Mouse (Mus musculus) left cerebral cortex, adult 2 months (tissue): Measurements from ENCODE around the gene Pamr1. TPM values are rescaled to one million over a fixed set of nuclear protein-coding genes. Genes with fewer than 3 reads are reported as not detected.
A peak's percentile ranks its signal among the peaks of the same experiment; 100 is the strongest.

ENCODE experiments used
- DNase-seq, 2 experiments: peaks; one replicate each; pipeline ENCODE4 v3.0.0; 2021 to 2022; ENCODE audit warnings: low spot score in 2 of 2, mixed read lengths in 1 of 2; ENCODE audit errors: extremely low spot score in 1 of 2
- H3K27ac ChIP-seq: fragments of 200-600 bp; 2 replicates; pipeline ENCODE4 v1.8.1; 2022
- H3K4me3 ChIP-seq: fragments of 200-600 bp; 2 replicates; pipeline ENCODE4 v1.8.1; 2022
- CTCF ChIP-seq: fragments of 200-600 bp; IDR thresholded peaks from 2 replicates; pipeline ENCODE4 v1.8.1; 2022; ENCODE audit warnings: antibody characterized with exemption, mild to moderate bottlenecking, moderate library complexity
- intact Hi-C: fragments of 180-260 bp; cut with DNase I; formaldehyde crosslinking; loops from one replicate; pipeline ENCODE4 v1.15.1; 2025
- total RNA-seq, 2 experiments: library from RNA; stranded (reverse); gene quantifications; 2 replicates each; pipeline ENCODE4 v1.2.3; 2021

Pamr1 gene
- total RNA-seq, 2 experiments from 2014 or later: 40.5 to 51.1 TPM

GRCm38 (mm10) chr2:102550910-102551582 is 1.2 kb downstream of the Pamr1 start:
- no peak for TF ChIP-seq CTCF
- intact Hi-C loops: no loop called here
- Histone ChIP-seq H3K27ac (peak overlapping the region; percentile 57; the same call in 1 of the 2 replicates), H3K4me3 (peak overlapping the region; percentile 55)
- DNase-seq: no peak

GRCm38 (mm10) chr2:102551594-102551993 is 1.8 kb downstream of the Pamr1 start:
- intact Hi-C loops: no loop called here
- H3K4me3 ChIP-seq: peak overlapping the region; percentile 55; the same call in 1 of the 2 replicates
- TF ChIP-seq CTCF: no peak
- H3K27ac ChIP-seq: peak overlapping the region; percentile 57
- DNase-seq: no peak

GRCm38 (mm10) chr2:102552095-102552537 is 2.3 kb downstream of the Pamr1 start:
- Histone ChIP-seq H3K27ac (no peak overlapping the region; the same call in 1 of the 2 replicates), H3K4me3 (peak overlapping the region; percentile 5; the same call in 1 of the 2 replicates)
- intact Hi-C loops: no loop called here
- no peak for DNase-seq
- no peak for TF ChIP-seq CTCF

GRCm38 (mm10) chr2:102557085-102557484 is 7.3 kb downstream of the Pamr1 start:
- intact Hi-C loops: no loop called here

GRCm38 (mm10) chr2:102558965-102559364 is 9.2 kb downstream of the Pamr1 start:
- no peak overlapping the region for H3K4me3 ChIP-seq
- H3K27ac ChIP-seq: no peak overlapping the region
- TF ChIP-seq CTCF: no peak
- intact Hi-C loops: no loop called here
- no peak for DNase-seq

More at GRCm38 (mm10) chr2:102557085-102557484, 7.3 kb downstream of the Pamr1 start:
- no peak for DNase-seq
- H3K4me3 ChIP-seq: no peak overlapping the region
- no peak overlapping the region for H3K27ac ChIP-seq
- no peak for TF ChIP-seq CTCF

- intact Hi-C loops: no loop called here
- DNase-seq: no peak
- Histone ChIP-seq H3K4me3 (no peak overlapping the region), H3K27ac (no peak overlapping the region)
- no peak for TF ChIP-seq CTCF
Measured at GRCm38 (mm10) chr2:102563848-102564247, 14.0 kb downstream of the Pamr1 start.

GRCm38 (mm10) chr2:102579248-102579647 is 29.4 kb downstream of the Pamr1 start:
- no peak for TF ChIP-seq CTCF
- intact Hi-C loops: loop anchor here (5.0 kb wide), 1 partner anchor 672 kb away; no protein-coding TSS in a partner anchor
- no peak for DNase-seq
- Histone ChIP-seq H3K4me3 (no peak overlapping the region), H3K27ac (peak overlapping the region; percentile 37)

- Histone ChIP-seq H3K27ac (no peak overlapping the region; the same call in 1 of the 2 replicates), H3K4me3 (no peak overlapping the region)
- TF ChIP-seq CTCF: peak; percentile 91
- intact Hi-C loops: loop anchor here (2.0 to 10.0 kb wide), 5 partner anchors 71 to 485 kb away; partner anchors contain the start of genes Apip and Pdhx
- peak; percentile 36 to 46 for DNase-seq
Measured at GRCm38 (mm10) chr2:102589977-102590376, 40.2 kb downstream of the Pamr1 start.

- intact Hi-C loops: loop anchor here (5.0 to 10.0 kb wide), 4 partner anchors 83 to 480 kb away; partner anchors contain the start of genes Apip and Pdhx
- Histone ChIP-seq H3K4me3 (no peak overlapping the region), H3K27ac (no peak overlapping the region)
- DNase-seq: no peak
- no peak for TF ChIP-seq CTCF
Measured at GRCm38 (mm10) chr2:102594535-102594934, 44.7 kb downstream of the Pamr1 start.

GRCm38 (mm10) chr2:102595395-102596130 is 45.8 kb downstream of the Pamr1 start:
- Histone ChIP-seq H3K4me3 (no peak overlapping the region), H3K27ac (no peak overlapping the region)
- no peak for TF ChIP-seq CTCF
- DNase-seq: no peak
- intact Hi-C loops: loop anchor here (10.0 kb wide), 2 partner anchors 179 to 479 kb away; partner anchors contain the start of genes Apip and Pdhx

GRCm38 (mm10) chr2:102598911-102599721 is 49.3 kb downstream of the Pamr1 start:
- no peak overlapping the region for H3K4me3 ChIP-seq
- no peak; the same call in 1 of the 2 replicates for TF ChIP-seq CTCF
- peak; percentile 62 to 72 for DNase-seq
- intact Hi-C loops: loop anchor here (10.0 kb wide), 2 partner anchors 176 to 476 kb away; partner anchors contain the start of genes Apip and Pdhx
- H3K27ac ChIP-seq: peak overlapping the region; percentile 90
